Mouse (Mus musculus) kidney, adult 2 months (tissue): ENCODE data around the gene Rpl23a. TPM values are rescaled to one million over a fixed set of nuclear protein-coding genes. Genes with fewer than 3 reads are reported as not detected.
A peak's percentile ranks its signal among the peaks of the same experiment; 100 is the strongest.

Experiments
- DNase-seq: peaks from one replicate; pipeline ENCODE4 v3.0.0; 2021
- H3K27ac ChIP-seq: fragments of 200-500 bp; 2 replicates; pipeline ENCODE4 v1.5.1; 2012; ENCODE audit warnings: low read depth, low read length, control low read depth, inconsistent platforms; ENCODE audit not compliant: insufficient read depth
- H3K27me3 ChIP-seq: fragments of 200-500 bp; replicated peaks from 2 replicates; pipeline ENCODE4 v1.6.1; 2012; ENCODE audit warnings: mild to moderate bottlenecking, moderate library complexity, low read length, inconsistent platforms; ENCODE audit not compliant: control insufficient read depth, insufficient read depth
- H3K36me3 ChIP-seq: fragments of 200-500 bp; 2 replicates; pipeline ENCODE4 v1.6.1; 2012; ENCODE audit warnings: mild to moderate bottlenecking, moderate library complexity, low read length, inconsistent platforms; ENCODE audit not compliant: control insufficient read depth, insufficient read depth
- H3K4me1 ChIP-seq: fragments of 200-500 bp; 2 replicates; pipeline ENCODE4 v1.6.1; 2011; ENCODE audit warnings: low read length; ENCODE audit not compliant: control insufficient read depth, insufficient read depth
- H3K4me3 ChIP-seq: fragments of 200-500 bp; 2 replicates; pipeline ENCODE4 v1.5.1; 2011; ENCODE audit warnings: mild to moderate bottlenecking, low read depth, low read length, control low read depth; ENCODE audit not compliant: insufficient read depth
- CTCF ChIP-seq: fragments of 200-500 bp; conservative IDR thresholded peaks from 2 replicates; pipeline ENCODE4 v1.5.1; 2011; ENCODE audit warnings: low read depth, mild to moderate bottlenecking, control low read depth, low read length, moderate library complexity, mixed read lengths; ENCODE audit not compliant: insufficient read depth, insufficient read length
- POLR2A ChIP-seq: fragments of 200-500 bp; IDR thresholded peaks from one replicate; pipeline ENCODE4 v1.6.1; 2011; ENCODE audit warnings: low read depth, low read length, control low read depth
- WGBS: fragments of 180-500 bp; shearing (Covaris S2); methylation state at CpG from one replicate; pipeline ENCODE4 v1.1.7; 2018; 5-methylcytosine and 5-hydroxymethylcytosine counted together
- polyA plus RNA-seq: library from polyadenylated mRNA; depleted of rRNA; stranded (reverse); fragments of >200 nt; gene quantifications from 2 replicates; pipeline ENCODE4 v1.2.3, GENCODE M21; 2012

The Rpl23a gene
- polyA plus RNA-seq, 1 experiment: 278 TPM

DNA sequence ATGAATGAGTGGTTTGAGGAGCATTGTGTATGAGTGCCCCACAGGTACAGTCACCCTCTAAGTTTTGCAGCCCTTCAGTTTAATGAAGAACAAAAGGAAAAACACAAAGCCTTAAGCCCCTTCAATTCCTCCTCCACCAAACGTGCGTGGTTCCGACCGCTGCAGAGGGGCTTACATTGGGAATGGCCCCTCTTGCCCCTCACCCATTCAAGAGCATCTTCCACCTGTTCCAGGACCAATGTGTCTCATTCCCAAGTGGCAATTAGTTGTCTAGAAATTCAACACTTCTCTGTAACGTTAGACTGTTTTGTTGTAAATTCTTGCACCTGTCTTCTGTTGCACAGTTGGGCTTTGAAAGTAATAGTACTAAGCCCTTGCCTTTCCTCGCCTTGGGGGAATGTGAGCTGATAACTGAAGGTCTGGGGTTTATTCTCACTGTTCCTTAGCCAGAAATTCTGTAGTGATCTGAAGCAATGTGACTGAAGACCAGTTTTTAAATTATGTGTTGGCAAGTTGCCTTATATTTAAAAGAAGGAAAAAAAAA lies 27.2 kb downstream of the Rpl23a start:
- 73% methylated on average over 6 of the region's 6 CpGs for WGBS
- no peak for DNase-seq
- H3K27ac ChIP-seq: no peak overlapping the region
- no peak overlapping the region for H3K4me3 ChIP-seq
- no peak for TF ChIP-seq CTCF
- no peak for TF ChIP-seq POLR2A
- H3K4me1 ChIP-seq: peaks cover 18% of the 10 kb centered on the region
- H3K27me3 ChIP-seq: no peaks in the 10 kb centered on the region
- peaks cover 4% of the 10 kb centered on the region for H3K36me3 ChIP-seq

DNA sequence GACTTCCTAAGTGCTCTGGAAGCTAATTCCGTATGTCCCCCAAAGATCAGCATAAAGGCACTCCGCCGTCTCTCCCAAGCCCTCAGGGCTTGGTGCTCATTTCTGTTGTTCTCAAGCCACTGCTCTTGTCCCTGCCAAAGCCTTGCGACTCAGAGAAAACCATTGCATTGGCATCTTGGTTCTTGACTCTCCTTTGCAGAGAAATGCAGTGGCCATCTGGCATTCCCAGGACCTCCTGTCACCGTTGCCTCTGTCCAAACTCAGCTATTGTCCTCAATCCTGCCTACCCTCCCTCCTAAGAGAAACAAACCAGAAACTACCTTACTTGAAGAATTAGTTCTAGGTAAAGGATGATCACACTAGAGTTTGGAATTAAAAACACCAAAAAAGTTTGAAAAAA lies 27.7 kb downstream of the Rpl23a start:
- WGBS: 83% methylated on average over 5 of the region's 5 CpGs
- no peak for DNase-seq
- no peak for TF ChIP-seq CTCF
- no peak for TF ChIP-seq POLR2A
- Histone ChIP-seq H3K27me3 (no peaks in the 10 kb centered on the region), H3K36me3 (peaks cover 4% of the 10 kb centered on the region), H3K27ac (no peak overlapping the region), H3K4me1 (peaks cover 17% of the 10 kb centered on the region), H3K4me3 (no peak overlapping the region)

DNA sequence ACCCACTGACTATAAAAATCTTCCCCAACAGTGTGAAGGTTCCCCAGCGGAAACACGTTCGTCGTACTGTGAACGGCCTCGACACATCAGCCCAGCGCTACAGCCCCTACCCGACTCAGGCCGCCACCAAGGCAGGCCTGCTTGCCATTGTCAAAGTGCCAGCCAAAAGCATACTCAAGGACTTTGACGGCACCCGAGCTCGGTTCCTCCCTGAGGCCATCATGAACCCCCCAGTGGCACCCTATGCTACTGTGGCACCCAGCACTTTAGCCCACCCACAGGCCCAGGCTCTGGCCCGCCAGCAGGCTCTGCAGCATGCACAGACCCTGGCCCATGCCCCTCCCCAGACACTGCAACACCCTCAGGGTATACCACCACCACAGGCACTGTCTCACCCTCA lies 29.6 kb downstream of the Rpl23a start:
- WGBS: 70% methylated on average over 13 of the region's 13 CpGs
- no peak for DNase-seq

DNA sequence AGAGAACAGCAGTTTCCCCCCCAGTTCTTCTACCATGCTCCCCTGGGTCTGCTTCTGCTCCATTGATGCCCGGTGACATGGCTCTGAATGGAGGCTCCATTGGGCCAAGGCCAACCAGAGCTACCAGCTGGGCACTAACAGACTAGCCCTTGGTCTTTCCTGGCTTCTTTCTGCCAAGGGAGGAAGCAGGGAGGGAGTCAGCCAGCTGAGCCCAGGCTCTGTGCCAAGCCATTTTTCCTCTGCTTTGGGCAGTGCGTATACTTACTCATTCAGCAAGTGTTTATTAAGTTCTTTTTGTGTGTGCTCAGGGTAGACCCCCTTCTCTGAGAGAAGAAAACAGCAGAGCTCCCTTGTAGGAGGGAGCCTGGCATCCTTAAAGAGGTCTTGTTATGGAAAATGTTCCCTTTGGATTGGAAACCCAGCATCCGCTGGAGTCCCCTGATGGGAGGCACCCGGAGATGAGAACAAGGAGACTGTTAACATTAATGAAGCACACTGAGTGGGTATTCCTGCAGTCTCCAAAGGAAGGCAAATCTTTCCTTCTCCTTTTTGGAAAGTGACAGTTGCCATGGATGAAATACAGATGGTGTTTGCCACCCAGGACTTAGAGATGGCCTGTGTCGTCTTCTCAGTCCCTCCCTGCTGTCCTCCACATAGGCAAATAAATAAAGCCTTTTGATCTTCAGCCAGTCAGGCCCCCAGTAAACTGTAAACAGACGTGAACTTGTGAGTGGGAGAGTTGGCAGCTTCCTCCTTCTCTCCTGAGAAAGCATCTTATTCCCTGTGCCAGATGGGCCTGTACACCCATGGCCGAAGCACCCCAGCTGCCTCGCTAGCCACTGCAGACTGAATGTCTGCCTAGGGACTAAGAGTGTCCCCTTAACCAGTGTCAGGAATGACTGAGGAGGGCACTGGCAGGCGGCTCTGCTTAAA lies 30.8 kb downstream of the Rpl23a start:
- Histone ChIP-seq H3K27me3 (no peaks in the 10 kb centered on the region), H3K4me3 (no peak overlapping the region), H3K4me1 (peaks cover 3% of the 10 kb centered on the region; the same call in 1 of the 2 replicates), H3K27ac (no peak overlapping the region), H3K36me3 (no peaks in the 10 kb centered on the region)
- 49% methylated on average over 9 of the region's 9 CpGs for WGBS
- peak; percentile 76 for DNase-seq
- no peak for TF ChIP-seq POLR2A
- no peak for TF ChIP-seq CTCF

More for the DNA sequence above, 29.6 kb downstream of the Rpl23a start:
- TF ChIP-seq POLR2A (no peak), CTCF (no peak)
- no peak overlapping the region for H3K27ac ChIP-seq
- no peak overlapping the region for H3K4me3 ChIP-seq
- H3K36me3 ChIP-seq: no peaks in the 10 kb centered on the region; the same call in 1 of the 2 replicates
- peaks cover 3% of the 10 kb centered on the region; the same call in 1 of the 2 replicates for H3K4me1 ChIP-seq
- H3K27me3 ChIP-seq: no peaks in the 10 kb centered on the region

DNA sequence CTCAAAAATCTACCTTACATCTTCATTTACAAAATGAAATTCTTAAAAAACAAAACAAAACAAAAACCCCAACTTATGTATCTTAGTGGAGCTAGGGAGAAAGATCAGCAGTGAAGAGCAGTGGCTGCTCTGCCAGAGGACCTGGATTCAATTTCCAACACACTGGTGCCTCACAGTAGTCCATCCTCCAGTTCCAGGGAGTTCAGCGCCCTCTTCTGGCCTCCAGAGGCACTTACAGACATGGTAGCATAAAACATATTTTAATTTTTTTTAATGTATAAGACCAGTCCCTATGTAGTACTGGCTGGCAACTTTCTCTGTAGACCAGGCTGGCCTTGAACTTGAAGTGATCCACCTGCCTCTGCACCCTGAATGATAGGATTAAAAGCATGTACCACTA lies 32.2 kb downstream of the Rpl23a start:
- no peak overlapping the region for H3K4me3 ChIP-seq
- peaks cover 5% of the 10 kb centered on the region; the same call in 1 of the 2 replicates for H3K4me1 ChIP-seq
- peak; percentile 48 for DNase-seq
- TF ChIP-seq POLR2A (no peak), CTCF (peak; percentile 80)
- no peaks in the 10 kb centered on the region for H3K27me3 ChIP-seq
- no peaks in the 10 kb centered on the region for H3K36me3 ChIP-seq
- 40% methylated on average over 1 of the region's 1 CpGs for WGBS
- H3K27ac ChIP-seq: no peak overlapping the region

DNA sequence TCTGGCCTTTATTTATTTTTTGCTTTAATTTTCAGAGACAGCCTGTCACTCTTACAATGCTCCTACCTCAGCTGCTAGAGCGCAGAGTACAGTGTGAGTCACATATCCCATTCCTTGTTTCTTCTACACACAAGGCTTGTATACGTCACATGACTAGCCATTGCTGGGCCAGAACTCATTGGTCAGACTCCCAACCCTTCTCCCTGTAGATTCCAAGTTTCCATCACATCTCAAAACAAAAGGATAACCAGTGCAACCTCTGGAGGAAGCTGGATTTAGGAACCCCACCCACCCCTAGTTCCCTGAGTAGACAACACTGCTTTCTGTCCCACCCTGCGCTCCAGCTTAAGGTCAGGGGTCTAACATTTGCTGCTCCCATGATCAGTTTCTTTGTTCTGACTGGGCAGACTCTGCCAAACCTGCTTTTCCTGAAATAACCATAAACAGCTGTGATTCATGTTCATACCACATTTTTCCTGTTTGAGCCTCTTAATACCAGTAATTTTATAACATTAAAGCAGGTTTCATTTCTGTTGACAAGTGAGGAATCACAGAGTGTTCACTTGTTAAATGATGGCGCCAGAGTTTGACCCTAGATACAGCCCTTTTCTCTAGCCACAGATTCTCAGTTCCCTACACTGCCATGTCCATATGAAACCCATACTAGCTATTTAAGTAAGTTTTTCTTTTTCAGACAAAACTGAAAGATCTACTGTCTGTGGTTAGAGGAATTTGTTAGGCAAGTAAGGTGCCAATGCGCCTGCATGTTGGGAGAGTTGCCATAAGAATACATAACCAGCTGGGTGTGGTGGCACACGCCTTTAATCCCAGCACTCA lies 36.5 kb downstream of the Rpl23a start:
- 78% methylated on average over 6 of the region's 6 CpGs for WGBS
- peak overlapping the region; percentile 42; the same call in 1 of the 2 replicates for H3K27ac ChIP-seq
- no peaks in the 10 kb centered on the region for H3K27me3 ChIP-seq
- no peaks in the 10 kb centered on the region for H3K36me3 ChIP-seq
- peaks cover 12% of the 10 kb centered on the region for H3K4me1 ChIP-seq
- no peak overlapping the region for H3K4me3 ChIP-seq
- DNase-seq: no peak
- TF ChIP-seq POLR2A (no peak), CTCF (no peak)
